Mouse (Mus musculus): ENCODE data around the gene Lrrc74a. TPM values are rescaled to one million over a fixed set of nuclear protein-coding genes. Genes with fewer than 3 reads are reported as not detected.

The Lrrc74a gene
- not detected in 2 replicates for polyA plus RNA-seq (2016; fragmentation: Nextera tagmentation; extraction: Ambion mirVana)

GRCm38 (mm10) chr12:86734319-86734810 lies at the start of gene Lrrc74a:
Gene Lrrc74a, plus strand, starts transcription at chr12:86734369.
- WGBS: 87% methylated on average over 8 of the region's 8 CpGs
- no peak for DNase-seq (ENCODE audit: extremely low spot score, low spot score)

GRCm38 (mm10) chr12:86685275-86685674 lies 48.9 kb upstream of the Lrrc74a start:
- Histone ChIP-seq H3K9me3 (no peaks in the 10 kb centered on the region), H3K4me1 (peaks cover 48% of the 10 kb centered on the region), H3K36me3 (replicated peaks) (peaks cover 77% of the 10 kb centered on the region), H3K27me3 (ENCODE audit: poor library complexity, severe bottlenecking) (no peaks in the 10 kb centered on the region), H3K27ac (no peak overlapping the region), H3K4me3 (no peak overlapping the region)
- no peak for DNase-seq (ENCODE audit: extremely low spot score, low spot score)
- 78% methylated on average over 9 of the region's 9 CpGs for WGBS

More at GRCm38 (mm10) chr12:86734319-86734810, at the start of gene Lrrc74a:
- no peak within 1 kb of the TSS for H3K27ac ChIP-seq
- H3K4me1 ChIP-seq: no peaks in the 10 kb centered on the region
- no peaks in the 10 kb centered on the region for H3K36me3 ChIP-seq (replicated peaks)
- no peak within 1 kb of the TSS for H3K4me3 ChIP-seq
- H3K9me3 ChIP-seq: no peaks in the 10 kb centered on the region
- H3K27me3 ChIP-seq (ENCODE audit: poor library complexity, severe bottlenecking): no peaks in the 10 kb centered on the region

- peaks cover 90% of the 10 kb centered on the region for H3K36me3 ChIP-seq (replicated peaks)
- H3K9me3 ChIP-seq: no peaks in the 10 kb centered on the region
- no peak overlapping the region for H3K4me3 ChIP-seq
- DNase-seq (ENCODE audit: extremely low spot score, low spot score): no peak
- H3K27me3 ChIP-seq (ENCODE audit: poor library complexity, severe bottlenecking): no peaks in the 10 kb centered on the region
- 60% methylated on average over 13 of the region's 13 CpGs for WGBS
- peak overlapping the region; percentile 9; the same call in 1 of the 2 replicates for H3K27ac ChIP-seq
- peaks cover 45% of the 10 kb centered on the region for H3K4me1 ChIP-seq
Measured at GRCm38 (mm10) chr12:86686551-86687330, 47.4 kb upstream of the Lrrc74a start.

- Histone ChIP-seq H3K9me3 (no peaks in the 10 kb centered on the region), H3K27me3 (ENCODE audit: poor library complexity, severe bottlenecking) (no peaks in the 10 kb centered on the region), H3K4me3 (no peak overlapping the region), H3K4me1 (peaks cover 37% of the 10 kb centered on the region), H3K36me3 (replicated peaks) (peaks cover 96% of the 10 kb centered on the region), H3K27ac (0 out of 2 replicates have a peak overlapping the region, but pooled peaks have one; percentile 3)
- no peak for DNase-seq (ENCODE audit: extremely low spot score, low spot score)
- 78% methylated on average over 4 of the region's 4 CpGs for WGBS
Measured at GRCm38 (mm10) chr12:86687445-86687955, 46.7 kb upstream of the Lrrc74a start.

GRCm38 (mm10) chr12:86687971-86688573 lies 46.1 kb upstream of the Lrrc74a start:
- Histone ChIP-seq H3K4me1 (peaks cover 31% of the 10 kb centered on the region), H3K27me3 (ENCODE audit: poor library complexity, severe bottlenecking) (no peaks in the 10 kb centered on the region), H3K9me3 (no peaks in the 10 kb centered on the region), H3K27ac (0 out of 2 replicates have a peak overlapping the region, but pooled peaks have one; percentile 3), H3K36me3 (replicated peaks) (peaks cover 96% of the 10 kb centered on the region), H3K4me3 (no peak overlapping the region)
- WGBS: 78% methylated on average over 4 of the region's 4 CpGs
- DNase-seq (ENCODE audit: extremely low spot score, low spot score): no peak

GRCm38 (mm10) chr12:86688917-86689316 lies 45.3 kb upstream of the Lrrc74a start:
- Histone ChIP-seq H3K4me3 (no peak overlapping the region), H3K27me3 (ENCODE audit: poor library complexity, severe bottlenecking) (no peaks in the 10 kb centered on the region), H3K4me1 (peaks cover 24% of the 10 kb centered on the region), H3K27ac (no peak overlapping the region), H3K36me3 (replicated peaks) (peaks cover 88% of the 10 kb centered on the region), H3K9me3 (no peaks in the 10 kb centered on the region)
- DNase-seq (ENCODE audit: extremely low spot score, low spot score): no peak
- 97% methylated on average over 27 of the region's 27 CpGs for WGBS

- Histone ChIP-seq H3K27me3 (ENCODE audit: poor library complexity, severe bottlenecking) (no peaks in the 10 kb centered on the region), H3K27ac (peak overlapping the region; percentile 44; the same call in 1 of the 2 replicates), H3K9me3 (no peaks in the 10 kb centered on the region), H3K36me3 (replicated peaks) (peaks cover 88% of the 10 kb centered on the region), H3K4me3 (no peak overlapping the region), H3K4me1 (peaks cover 21% of the 10 kb centered on the region)
- WGBS: 86% methylated on average over 12 of the region's 12 CpGs
- no peak for DNase-seq (ENCODE audit: extremely low spot score, low spot score)
Measured at GRCm38 (mm10) chr12:86690700-86691485, 43.3 kb upstream of the Lrrc74a start.

GRCm38 (mm10) chr12:86692471-86693356 lies 41.5 kb upstream of the Lrrc74a start:
- DNase-seq (ENCODE audit: extremely low spot score, low spot score): no peak
- Histone ChIP-seq H3K9me3 (peaks cover 8% of the 10 kb centered on the region; the same call in 1 of the 2 replicates), H3K27ac (no peak overlapping the region), H3K4me1 (peaks cover 13% of the 10 kb centered on the region), H3K4me3 (no peak overlapping the region), H3K36me3 (replicated peaks) (peaks cover 85% of the 10 kb centered on the region), H3K27me3 (ENCODE audit: poor library complexity, severe bottlenecking) (no peaks in the 10 kb centered on the region)
- WGBS: 65% methylated on average over 5 of the region's 5 CpGs

GRCm38 (mm10) chr12:86693389-86693788 lies 40.8 kb upstream of the Lrrc74a start:
- Histone ChIP-seq H3K27me3 (ENCODE audit: poor library complexity, severe bottlenecking) (no peaks in the 10 kb centered on the region), H3K4me3 (no peak overlapping the region), H3K27ac (no peak overlapping the region), H3K9me3 (peaks cover 12% of the 10 kb centered on the region; the same call in 1 of the 2 replicates), H3K36me3 (replicated peaks) (peaks cover 78% of the 10 kb centered on the region), H3K4me1 (peaks cover 10% of the 10 kb centered on the region)
- no peak for DNase-seq (ENCODE audit: extremely low spot score, low spot score)

- H3K27me3 ChIP-seq (ENCODE audit: poor library complexity, severe bottlenecking): no peaks in the 10 kb centered on the region
- no peak for DNase-seq (ENCODE audit: extremely low spot score, low spot score)
- WGBS: 93% methylated on average over 1 of the region's 1 CpGs
- H3K9me3 ChIP-seq: peaks cover 12% of the 10 kb centered on the region; the same call in 1 of the 2 replicates
- H3K27ac ChIP-seq: no peak overlapping the region
- peaks cover 68% of the 10 kb centered on the region for H3K36me3 ChIP-seq (replicated peaks)
- no peak overlapping the region for H3K4me3 ChIP-seq
- H3K4me1 ChIP-seq: peaks cover 18% of the 10 kb centered on the region
Measured at GRCm38 (mm10) chr12:86694441-86694840, 39.7 kb upstream of the Lrrc74a start.

- no peak overlapping the region for H3K4me3 ChIP-seq
- no peak overlapping the region for H3K27ac ChIP-seq
- no peak for DNase-seq (ENCODE audit: extremely low spot score, low spot score)
- H3K27me3 ChIP-seq (ENCODE audit: poor library complexity, severe bottlenecking): no peaks in the 10 kb centered on the region
- peaks cover 37% of the 10 kb centered on the region for H3K4me1 ChIP-seq
- WGBS: 86% methylated on average over 2 of the region's 2 CpGs
- H3K36me3 ChIP-seq (replicated peaks): peaks cover 45% of the 10 kb centered on the region
- H3K9me3 ChIP-seq: peaks cover 12% of the 10 kb centered on the region; the same call in 1 of the 2 replicates
Measured at GRCm38 (mm10) chr12:86697996-86698395, 36.2 kb upstream of the Lrrc74a start.

Measured in forebrain, embryonic 10.5 days (tissue).